ENCODE assay signal across 12 mouse cellular contexts in the genomic region with DNA sequence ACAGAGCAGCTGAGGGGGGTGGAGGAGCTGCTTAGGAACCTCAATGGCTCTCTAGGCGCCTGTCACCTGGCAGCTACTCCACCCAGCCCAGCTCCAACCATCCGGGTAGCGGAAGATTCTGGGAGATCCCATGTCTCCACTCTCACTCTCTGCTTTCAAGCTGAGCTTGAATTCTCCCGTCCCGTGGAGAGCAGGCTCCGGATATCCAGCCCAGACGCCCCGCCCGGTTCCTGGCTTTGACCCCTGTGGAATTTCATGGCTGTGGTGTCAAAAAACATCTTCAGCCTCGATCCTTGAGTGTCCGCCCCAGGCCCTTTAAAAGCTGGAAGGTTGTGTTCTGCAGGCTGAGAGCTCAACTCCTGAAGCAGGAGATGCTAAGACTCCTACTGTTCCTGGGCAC. TPM values are rescaled to one million over a fixed set of nuclear protein-coding genes. Genes with fewer than 3 reads are reported as not detected.
A peak's percentile ranks its signal among the peaks of the same experiment; 100 is the strongest.
DNase-seq lines count a peak whose midpoint lies in the region; ATAC-seq and TF ChIP-seq lines count a peak whose summit lies in the region.
"Had no signal": no experiment of that assay in that cellular context is flagged by ENCODE, and none has a peak within 500 bp of the region (broad histone marks: within the 10 kb centered on the region; RNA-seq: fewer than 3 reads in every experiment).

No protein-coding gene starts in this region.

- TF ChIP-seq CTCF in lung, postnatal 0 days (IDR thresholded peaks at IDR 0.05), result no peak
- no peak for TF ChIP-seq CTCF in gastrocnemius, adult 2 months (IDR thresholded peaks at IDR 0.05)
- TF ChIP-seq CTCF in stomach, postnatal 0 days (IDR thresholded peaks at IDR 0.05; ENCODE audit: low read depth), result no peak

- H3K27ac ChIP-seq in lung, postnatal 0 days (ENCODE audit: low read length), result no peak overlapping the region
- peak overlapping the region; percentile 79 for H3K27ac ChIP-seq in gastrocnemius, adult 2 months
- H3K27ac ChIP-seq in stomach, postnatal 0 days (replicated peaks), result no peak overlapping the region
- H3K27ac ChIP-seq: hindbrain, embryonic 14.5 days; midbrain, embryonic 13.5 days had no signal

- no peak for ATAC-seq in lung, postnatal 0 days
- no peak for ATAC-seq in stomach, postnatal 0 days (ENCODE audit: low FRiP score, low TSS enrichment)
- ATAC-seq: midbrain, embryonic 13.5 days had no signal

- H3K36me3 ChIP-seq in lung, postnatal 0 days (ENCODE audit: insufficient read depth, low read length), result no peaks in the 10 kb centered on the region
- no peaks in the 10 kb centered on the region; the same call in 1 of the 2 replicates for H3K36me3 ChIP-seq in stomach, postnatal 0 days (ENCODE audit: control insufficient read depth, insufficient read depth, low read length)

- H3K4me1 ChIP-seq in lung, postnatal 0 days (ENCODE audit: insufficient read depth, low read depth, low read length), result peaks cover 18% of the 10 kb centered on the region; the same call in 1 of the 2 replicates
- H3K4me1 ChIP-seq in stomach, postnatal 0 days (replicated peaks; ENCODE audit: control insufficient read depth, insufficient read depth), result no peaks in the 10 kb centered on the region

- no peaks in the 10 kb centered on the region for H3K27me3 ChIP-seq in lung, postnatal 0 days (replicated peaks; ENCODE audit: insufficient read depth, low read length)
- H3K27me3 ChIP-seq in stomach, postnatal 0 days (ENCODE audit: control insufficient read depth, insufficient read depth, low read length), result no peaks in the 10 kb centered on the region
- H3K27me3 ChIP-seq: midbrain, embryonic 13.5 days had no signal

- H3K9ac ChIP-seq in lung, postnatal 0 days (replicated peaks; ENCODE audit: low read depth), result no peak overlapping the region
- peak overlapping the region; percentile 18; the same call in 1 of the 2 replicates for H3K9ac ChIP-seq in stomach, postnatal 0 days (ENCODE audit: low read length)
- H3K9ac ChIP-seq: hindbrain, embryonic 14.5 days; midbrain, embryonic 13.5 days had no signal

- no peak overlapping the region for H3K4me2 ChIP-seq in lung, postnatal 0 days (replicated peaks; ENCODE audit: low read depth, low read length)
- H3K4me2 ChIP-seq in stomach, postnatal 0 days (replicated peaks; ENCODE audit: low read depth), result no peak overlapping the region
- H3K4me2 ChIP-seq: hindbrain, embryonic 14.5 days; midbrain, embryonic 13.5 days had no signal

- no peak for TF ChIP-seq EP300 in lung, postnatal 0 days (IDR thresholded peaks at IDR 0.05)
- TF ChIP-seq EP300 in stomach, postnatal 0 days (optimal IDR thresholded peaks at IDR 0.05), result no peak

- no peak overlapping the region for H3K4me3 ChIP-seq in lung, postnatal 0 days (ENCODE audit: low read depth, low read length)
- peak overlapping the region; percentile 58 for H3K4me3 ChIP-seq in gastrocnemius, adult 2 months
- no peak overlapping the region for H3K4me3 ChIP-seq in stomach, postnatal 0 days (ENCODE audit: low read depth, low read length)
- H3K4me3 ChIP-seq: erythroblast, embryonic 14.5 days; midbrain, embryonic 13.5 days had no signal

- H3K9me3 ChIP-seq in lung, postnatal 0 days (ENCODE audit: low read length), result no peaks in the 10 kb centered on the region
- no peaks in the 10 kb centered on the region for H3K9me3 ChIP-seq in stomach, postnatal 0 days (ENCODE audit: control insufficient read depth, low read length)
- H3K9me3 ChIP-seq: G1E; midbrain, embryonic 13.5 days had no signal

- 34% methylated on average over 11 of the region's 11 CpGs for WGBS in lung, postnatal 0 days
- 59% methylated on average over 11 of the region's 11 CpGs for WGBS in stomach, postnatal 0 days

- intact Hi-C loops in gastrocnemius, adult 2 months (cut with DNase I), result no loop called here
- intact Hi-C loops in heart, postnatal 25 days (cut with DNase I), result no loop called here

- peak; percentile 34 for DNase-seq in lung, postnatal 36 days
- DNase-seq in lung, postnatal 0 days (ENCODE audit: low spot score), result no peak
- peak; percentile 87 for DNase-seq in gastrocnemius, adult 2 months
- DNase-seq in heart, postnatal 25 days (ENCODE audit: low spot score), result peak; percentile 50
- DNase-seq in stomach, postnatal 0 days (ENCODE audit: low spot score), result no peak
- no peak for DNase-seq in cerebellum, adult 11-12 months
- DNase-seq in thymus, adult 18-20 months, result no peak

RNA-seq across cellular contexts. Expression of a gene that starts 10.0 kb away (rescaled TPM):
- 19.0 and 21.6 TPM in 2 replicates for polyA plus RNA-seq in lung, postnatal 0 days (2015; fragmentation: Nextera tagmentation; extraction: Ambion mirVana)
- total RNA-seq in gastrocnemius, adult 2 months (2021), result 1 to 10 TPM; 6.7 to 8.5 TPM
- 1 to 10 TPM; 7.6 to 7.7 TPM for total RNA-seq in heart, postnatal 25 days (2021)
- polyA plus RNA-seq in stomach, postnatal 0 days (2015; fragmentation: Nextera tagmentation; extraction: Ambion mirVana), result 10.4 and 12.4 TPM in 2 replicates

RNA-seq across cellular contexts. Expression of a gene that starts 20.4 kb away (rescaled TPM):
- 4.1 and 5.2 TPM in 2 replicates for polyA plus RNA-seq in lung, postnatal 0 days (2015; fragmentation: Nextera tagmentation; extraction: Ambion mirVana)
- not detected for total RNA-seq in gastrocnemius, adult 2 months (2021)
- not detected for total RNA-seq in heart, postnatal 25 days (2021)
- polyA plus RNA-seq in stomach, postnatal 0 days (2015; fragmentation: Nextera tagmentation; extraction: Ambion mirVana), result 2.4 and 2.8 TPM in 2 replicates
- total RNA-seq: G1E; liver, adult 2 months had no signal
- polyA plus RNA-seq: erythroblast, embryonic 14.5 days; liver, adult 2 months had no signal

RNA-seq across cellular contexts. Expression of a gene that starts 26.2 kb away (rescaled TPM):
- 98.7 and 112 TPM in 2 replicates for polyA plus RNA-seq in lung, postnatal 0 days (2015; fragmentation: Nextera tagmentation; extraction: Ambion mirVana)
- 1 to 10 TPM; 2.5 to 3.2 TPM for total RNA-seq in gastrocnemius, adult 2 months (2021)
- total RNA-seq in heart, postnatal 25 days (2021), result under 1 TPM; 0.34 to 0.81 TPM
- polyA plus RNA-seq in stomach, postnatal 0 days (2015; fragmentation: Nextera tagmentation; extraction: Ambion mirVana), result 5.8 and 6.5 TPM in 2 replicates
- total RNA-seq: G1E; liver, adult 2 months had no signal
- polyA plus RNA-seq: G1E; liver, adult 2 months had no signal

RNA-seq across cellular contexts. Expression of a gene that starts 27.4 kb away (rescaled TPM):
- 5.1 and 7.0 TPM in 2 replicates for polyA plus RNA-seq in lung, postnatal 0 days (2015; fragmentation: Nextera tagmentation; extraction: Ambion mirVana)
- total RNA-seq in gastrocnemius, adult 2 months (2021), result 1 to 10 TPM; 8.9 to 9.5 TPM
- 10 to 100 TPM; 10.3 to 10.6 TPM for total RNA-seq in heart, postnatal 25 days (2021)
- 8.0 and 8.4 TPM in 2 replicates for polyA plus RNA-seq in stomach, postnatal 0 days (2015; fragmentation: Nextera tagmentation; extraction: Ambion mirVana)

RNA-seq across cellular contexts. Expression of a gene that starts 39.8 kb away (rescaled TPM):
- polyA plus RNA-seq in lung, postnatal 0 days (2015; fragmentation: Nextera tagmentation; extraction: Ambion mirVana), result 103 and 117 TPM in 2 replicates
- total RNA-seq in gastrocnemius, adult 2 months (2021), result 100 to 1,000 TPM; 146 to 148 TPM
- total RNA-seq in heart, postnatal 25 days (2021), result 100 to 1,000 TPM; 102 TPM
- polyA plus RNA-seq in stomach, postnatal 0 days (2015; fragmentation: Nextera tagmentation; extraction: Ambion mirVana), result 119 and 122 TPM in 2 replicates

Comparison
In these comparisons a context has a peak if more than half of its experiments do, and no peak if none do; other contexts are left out.
1. DNase-seq: peak in lung, postnatal 36 days (single experiment), gastrocnemius, adult 2 months (single experiment) and heart, postnatal 25 days (single experiment); none in lung, postnatal 0 days (single experiment), stomach, postnatal 0 days (single experiment), cerebellum, adult 11-12 months (single experiment) and thymus, adult 18-20 months (0 of 2).